Mouse (Mus musculus): ENCODE results near the gene Mta2. TPM values are rescaled to one million over a fixed set of nuclear protein-coding genes. Genes with fewer than 3 reads are reported as not detected.

The Mta2 gene
- polyA plus RNA-seq, 1 experiment from 2014 or later = 83.6 TPM

GRCm38 (mm10) chr19:8996601-8997000 lies 54.9 kb downstream of the Mta2 start:
- Histone ChIP-seq H3K4me2 (no peak overlapping the region), H3K4me3 (no peak overlapping the region), H3K4me1 (peaks cover 76% of the 10 kb centered on the region), H3K27me3 (replicated peaks) (no peaks in the 10 kb centered on the region), H3K9me3 (no peaks in the 10 kb centered on the region), H3K36me3 (peaks cover 27% of the 10 kb centered on the region), H3K27ac (replicated peaks) (peak overlapping the region; percentile 78; the same call in 1 of the 2 replicates), H3K9ac (no peak overlapping the region)
- 91% methylated on average over 6 of the region's 6 CpGs for WGBS
- no peak for ATAC-seq (ENCODE audit: extremely low read depth, insufficient number of reproducible peaks, low FRiP score, low TSS enrichment)

- H3K27ac ChIP-seq (replicated peaks) = peak overlapping the region; percentile 78
- H3K36me3 ChIP-seq = peaks cover 36% of the 10 kb centered on the region
- H3K4me2 ChIP-seq = peak overlapping the region; percentile 29
- H3K4me1 ChIP-seq = peaks cover 67% of the 10 kb centered on the region
- peak; percentile 64 for ATAC-seq (ENCODE audit: extremely low read depth, insufficient number of reproducible peaks, low FRiP score, low TSS enrichment)
- 0 out of 2 replicates have a peak overlapping the region, but pooled peaks have one; percentile 2 for H3K4me3 ChIP-seq
- no peaks in the 10 kb centered on the region for H3K27me3 ChIP-seq (replicated peaks)
- WGBS = 33% methylated on average over 4 of the region's 4 CpGs
- H3K9ac ChIP-seq = peak overlapping the region; percentile 33
- no peaks in the 10 kb centered on the region for H3K9me3 ChIP-seq
Observed at GRCm38 (mm10) chr19:8997546-8997945, 55.9 kb downstream of the Mta2 start.

GRCm38 (mm10) chr19:8998546-8998945 lies 56.9 kb downstream of the Mta2 start:
- Histone ChIP-seq H3K27ac (replicated peaks) (peak overlapping the region; percentile 78; the same call in 1 of the 2 replicates), H3K4me2 (no peak overlapping the region), H3K27me3 (replicated peaks) (no peaks in the 10 kb centered on the region), H3K36me3 (peaks cover 46% of the 10 kb centered on the region), H3K9ac (peak overlapping the region; percentile 33; the same call in 1 of the 2 replicates), H3K4me3 (no peak overlapping the region), H3K4me1 (peaks cover 57% of the 10 kb centered on the region), H3K9me3 (no peaks in the 10 kb centered on the region)
- WGBS = 86% methylated on average over 6 of the region's 6 CpGs
- ATAC-seq (ENCODE audit: extremely low read depth, insufficient number of reproducible peaks, low FRiP score, low TSS enrichment) = no peak

GRCm38 (mm10) chr19:8999223-8999622 lies 57.5 kb downstream of the Mta2 start:
- ATAC-seq (ENCODE audit: extremely low read depth, insufficient number of reproducible peaks, low FRiP score, low TSS enrichment) = no peak
- 77% methylated on average over 4 of the region's 4 CpGs for WGBS

More at GRCm38 (mm10) chr19:8999223-8999622, 57.5 kb downstream of the Mta2 start:
- H3K4me1 ChIP-seq = peaks cover 50% of the 10 kb centered on the region
- H3K9ac ChIP-seq = no peak overlapping the region
- peaks cover 53% of the 10 kb centered on the region for H3K36me3 ChIP-seq
- no peak overlapping the region for H3K4me2 ChIP-seq
- H3K4me3 ChIP-seq = no peak overlapping the region
- no peak overlapping the region for H3K27ac ChIP-seq (replicated peaks)
- H3K9me3 ChIP-seq = no peaks in the 10 kb centered on the region
- H3K27me3 ChIP-seq (replicated peaks) = no peaks in the 10 kb centered on the region

Other genes starting within 250 kb of the Mta2 start
- gene Slc3a2, start 218.5 kb upstream of the Mta2 start, polyA plus RNA-seq (2015; fragmentation: Nextera tagmentation; extraction: Ambion mirVana) = 72.8 and 74.8 TPM in 2 replicates
- gene Wdr74, start 206.0 kb upstream of the Mta2 start, polyA plus RNA-seq (2015; fragmentation: Nextera tagmentation; extraction: Ambion mirVana) = 54.1 and 60.0 TPM in 2 replicates
- gene 1700092M07Rik, start 201.2 kb upstream of the Mta2 start, polyA plus RNA-seq (2015; fragmentation: Nextera tagmentation; extraction: Ambion mirVana) = 1.3 and 1.4 TPM in 2 replicates
- 81.1 and 87.5 TPM in 2 replicates for gene Stx5a, start 200.5 kb upstream of the Mta2 start, polyA plus RNA-seq (2015; fragmentation: Nextera tagmentation; extraction: Ambion mirVana)
- 123 and 124 TPM in 2 replicates for gene Nxf1, start 184.8 kb upstream of the Mta2 start, polyA plus RNA-seq (2015; fragmentation: Nextera tagmentation; extraction: Ambion mirVana)
- 154 and 167 TPM in 2 replicates for gene Tmem223, start 170.9 kb upstream of the Mta2 start, polyA plus RNA-seq (2015; fragmentation: Nextera tagmentation; extraction: Ambion mirVana)
- gene Tmem179b, start 167.4 kb upstream of the Mta2 start, polyA plus RNA-seq (2015; fragmentation: Nextera tagmentation; extraction: Ambion mirVana) = 54.5 and 60.7 TPM in 2 replicates
- gene Taf6l, start 155.5 kb upstream of the Mta2 start, polyA plus RNA-seq (2015; fragmentation: Nextera tagmentation; extraction: Ambion mirVana) = 18.2 and 19.6 TPM in 2 replicates
- 129 and 143 TPM in 2 replicates for gene Polr2g, start 143.3 kb upstream of the Mta2 start, polyA plus RNA-seq (2015; fragmentation: Nextera tagmentation; extraction: Ambion mirVana)
- gene Zbtb3, start 139.3 kb upstream of the Mta2 start, polyA plus RNA-seq (2015; fragmentation: Nextera tagmentation; extraction: Ambion mirVana) = 3.7 and 3.9 TPM in 2 replicates
- gene Ttc9c, start 122.5 kb upstream of the Mta2 start, polyA plus RNA-seq (2015; fragmentation: Nextera tagmentation; extraction: Ambion mirVana) = 32.9 and 38.9 TPM in 2 replicates
- gene Hnrnpul2, start 121.9 kb upstream of the Mta2 start, polyA plus RNA-seq (2015; fragmentation: Nextera tagmentation; extraction: Ambion mirVana) = 2.9 TPM in 2 replicates
- gene AC129217.1, start 112.1 kb upstream of the Mta2 start, polyA plus RNA-seq (2015; fragmentation: Nextera tagmentation; extraction: Ambion mirVana) = not detected in 2 replicates
- 44.6 and 45.3 TPM in 2 replicates for gene Bscl2, start 104.4 kb upstream of the Mta2 start, polyA plus RNA-seq (2015; fragmentation: Nextera tagmentation; extraction: Ambion mirVana)
- gene Gng3, start 102.7 kb upstream of the Mta2 start, polyA plus RNA-seq (2015; fragmentation: Nextera tagmentation; extraction: Ambion mirVana) = 2.2 TPM in 2 replicates
- 0.79 and 0.88 TPM in 2 replicates for gene Lrrn4cl, start 91.1 kb upstream of the Mta2 start, polyA plus RNA-seq (2015; fragmentation: Nextera tagmentation; extraction: Ambion mirVana)
- 112 and 139 TPM in 2 replicates for gene Ubxn1, start 70.4 kb upstream of the Mta2 start, polyA plus RNA-seq (2015; fragmentation: Nextera tagmentation; extraction: Ambion mirVana)
- gene Uqcc3, start 61.0 kb upstream of the Mta2 start, polyA plus RNA-seq (2015; fragmentation: Nextera tagmentation; extraction: Ambion mirVana) = 56.6 and 62.6 TPM in 2 replicates
- gene Lbhd1, start 58.1 kb upstream of the Mta2 start, polyA plus RNA-seq (2015; fragmentation: Nextera tagmentation; extraction: Ambion mirVana) = 48.2 and 49.5 TPM in 2 replicates
- gene Gm49403, start 57.9 kb upstream of the Mta2 start, polyA plus RNA-seq (2015; fragmentation: Nextera tagmentation; extraction: Ambion mirVana) = not detected in 2 replicates
- 61.9 and 71.3 TPM in 2 replicates for gene 1810009A15Rik, start 53.0 kb upstream of the Mta2 start, polyA plus RNA-seq (2015; fragmentation: Nextera tagmentation; extraction: Ambion mirVana)
- gene Gm49416, start 52.9 kb upstream of the Mta2 start, polyA plus RNA-seq (2015; fragmentation: Nextera tagmentation; extraction: Ambion mirVana) = not detected in 2 replicates
- gene Ints5, start 48.9 kb upstream of the Mta2 start, polyA plus RNA-seq (2015; fragmentation: Nextera tagmentation; extraction: Ambion mirVana) = 23.9 and 25.5 TPM in 2 replicates
- 63.5 and 63.8 TPM in 2 replicates for gene Ganab, start 43.8 kb upstream of the Mta2 start, polyA plus RNA-seq (2015; fragmentation: Nextera tagmentation; extraction: Ambion mirVana)
- gene B3gat3, start 21.5 kb upstream of the Mta2 start, polyA plus RNA-seq (2015; fragmentation: Nextera tagmentation; extraction: Ambion mirVana) = 40.6 and 41.4 TPM in 2 replicates
- gene Rom1, start 12.5 kb upstream of the Mta2 start, polyA plus RNA-seq (2015; fragmentation: Nextera tagmentation; extraction: Ambion mirVana) = 2.4 and 2.7 TPM in 2 replicates
- 14.4 and 14.9 TPM in 2 replicates for gene Eml3, start 12.3 kb upstream of the Mta2 start, polyA plus RNA-seq (2015; fragmentation: Nextera tagmentation; extraction: Ambion mirVana)
- 16.3 and 17.1 TPM in 2 replicates for gene Tut1, start 12.0 kb downstream of the Mta2 start, polyA plus RNA-seq (2015; fragmentation: Nextera tagmentation; extraction: Ambion mirVana)
- 251 and 281 TPM in 2 replicates for gene Eef1g, start 25.2 kb downstream of the Mta2 start, polyA plus RNA-seq (2015; fragmentation: Nextera tagmentation; extraction: Ambion mirVana)
- gene Ahnak, start 47.4 kb downstream of the Mta2 start, polyA plus RNA-seq (2015; fragmentation: Nextera tagmentation; extraction: Ambion mirVana) = 22.8 TPM in 2 replicates
- not detected in 2 replicates for gene Scgb1a1, start 146.1 kb downstream of the Mta2 start, polyA plus RNA-seq (2015; fragmentation: Nextera tagmentation; extraction: Ambion mirVana)
- 12.6 and 13.7 TPM in 2 replicates for gene Asrgl1, start 193.8 kb downstream of the Mta2 start, polyA plus RNA-seq (2015; fragmentation: Nextera tagmentation; extraction: Ambion mirVana)